Mouse (Mus musculus) spleen, embryonic (tissue): ENCODE data around the gene Scgb2b3.

Experiments
- CTCF ChIA-PET: fragments of 350-600 bp; sonication (Branson Sonifier 250); formaldehyde crosslinking; loops from one replicate; lab custom pipeline; 2022; lab: Charles Lee

Scgb2b3 gene

GRCm38 (mm10) chr7:31362022-31362560, at the start of gene Scgb2b3:
Scgb2b3 (minus strand) TSS chr7:31362072.
- CTCF ChIA-PET: no interaction called here

DNA sequence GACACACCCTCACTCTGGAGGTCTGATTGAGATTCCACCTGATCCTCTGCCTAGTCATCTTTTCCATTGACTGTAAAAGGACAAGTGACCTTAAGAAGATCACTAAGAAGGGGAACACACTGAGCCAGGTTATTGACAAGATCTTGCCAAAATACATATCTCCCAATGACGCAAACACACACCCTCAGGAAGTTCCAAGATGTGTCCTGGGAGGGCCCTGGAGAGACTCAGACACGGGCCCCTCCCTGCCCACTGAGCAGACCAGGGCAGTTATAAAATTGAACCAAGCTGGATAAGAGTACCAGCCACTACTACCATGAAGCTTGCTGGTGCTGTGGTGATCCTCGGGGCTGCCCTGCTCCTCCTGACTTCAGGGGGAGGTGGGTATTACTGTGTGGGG, 13.4 kb upstream of the Scgb2b3 start, which contains the start of gene Scgb1b3:
Scgb1b3 (plus strand) TSS at position 301 of the 400 bp plus-strand sequence.
- CTCF ChIA-PET: no interaction called here
